Mouse (Mus musculus) adrenal gland (tissue): ENCODE results near the gene Ttf1.
"Not testable (repeated sequence)": the region's sequence is repeated elsewhere in the genome, so short reads cannot be mapped to it uniquely, and the experiment has no call there.

Experiments
- intact Hi-C: fragments of 180-260 bp; cut with DNase I; formaldehyde crosslinking; loops from one replicate; pipeline ENCODE4 v1.15.1; 2025

Gene Ttf1

DNA sequence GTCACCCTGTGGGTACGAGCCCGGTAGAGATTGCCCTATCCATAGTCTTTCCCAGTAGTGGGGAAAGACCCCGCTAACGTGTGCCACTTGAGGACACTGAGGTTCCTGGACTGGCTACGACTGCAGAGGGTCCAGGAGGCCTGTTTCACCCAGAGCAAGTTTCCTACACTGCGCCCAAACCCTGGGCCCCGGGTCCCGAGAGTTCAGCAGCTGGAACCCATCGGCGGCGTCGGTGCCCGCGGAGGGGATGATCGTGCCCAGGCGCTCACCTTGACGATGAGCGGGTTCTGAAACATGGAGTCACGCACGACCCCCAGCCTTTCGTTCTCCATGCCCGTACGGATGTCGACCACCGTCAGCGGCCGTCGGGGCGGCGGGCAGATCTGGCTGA lies 5.5 kb upstream of the Ttf1 start:
- intact Hi-C loops: loop anchor here (5.0 kb wide), 1 partner anchor 72 kb away; no protein-coding TSS in a partner anchor

DNA sequence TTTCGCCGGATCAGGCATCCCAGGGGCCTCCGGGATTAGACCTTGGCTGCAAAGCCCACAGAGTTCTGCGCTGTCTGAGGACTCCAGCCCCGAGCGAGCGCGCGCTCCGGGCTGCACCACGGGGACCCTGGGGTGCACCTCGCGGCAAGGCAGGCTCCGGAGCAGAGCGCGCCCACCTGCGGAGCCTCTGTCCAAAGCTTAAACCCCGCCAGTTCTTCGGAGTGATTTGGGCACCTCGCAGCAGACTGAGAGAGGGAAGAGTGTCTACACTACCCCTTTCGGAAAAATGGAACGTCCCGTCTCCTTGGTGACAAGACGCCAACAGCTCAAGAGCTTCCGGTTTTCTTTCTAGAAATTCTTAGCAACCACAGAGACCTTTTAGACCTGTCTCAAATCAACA lies 5.1 kb upstream of the Ttf1 start, which contains the start of gene Cfap77:
Gene Cfap77, minus strand, starts transcription at position 76 of the 400 bp plus-strand sequence.
- intact Hi-C loops: loop anchor here (5.0 kb wide), 1 partner anchor 73 kb away; no protein-coding TSS in a partner anchor

DNA sequence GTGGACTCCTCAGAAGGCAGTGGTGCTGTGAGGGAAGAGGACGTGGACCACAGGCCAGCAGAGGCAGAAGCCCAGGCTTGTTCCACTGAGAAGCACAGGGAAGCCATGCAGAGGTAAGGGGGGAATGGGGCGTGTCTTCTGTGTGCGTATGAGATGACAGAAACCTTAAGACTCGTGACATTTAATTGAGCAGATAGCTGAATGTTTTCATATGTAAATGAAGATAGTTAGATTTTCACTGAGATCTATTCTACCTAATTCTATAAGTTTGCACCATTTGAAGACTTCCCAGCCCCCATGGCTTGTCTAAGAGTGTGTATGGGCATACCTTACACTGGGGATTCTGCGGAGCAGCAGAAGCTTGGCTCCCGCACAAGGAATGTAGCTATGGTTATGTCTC lies 5.7 kb downstream of the Ttf1 start:
- intact Hi-C loops: loop anchor here (10.0 kb wide), 1 partner anchor 59 kb away; the partner anchor contains the start of gene Setx

DNA sequence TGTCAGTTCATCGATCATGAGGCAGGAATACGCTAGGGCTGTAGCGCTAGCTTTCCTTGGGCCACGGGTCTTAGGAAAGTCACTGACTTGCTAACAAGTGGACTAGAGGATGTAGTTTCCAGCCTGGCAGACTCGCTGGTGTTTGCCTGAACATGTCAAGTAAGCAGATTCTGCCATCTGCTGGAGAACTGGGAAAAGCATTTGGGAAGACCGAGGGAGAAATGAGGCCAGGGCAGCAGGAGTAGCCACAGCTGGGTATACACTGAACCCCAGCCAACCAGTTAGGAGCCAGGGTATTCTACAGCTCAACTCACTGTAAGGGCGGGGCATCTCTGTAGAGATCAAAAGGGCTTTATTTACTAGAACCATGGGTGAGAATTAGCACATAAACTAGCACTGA lies 6.3 kb downstream of the Ttf1 start:
- intact Hi-C loops: loop anchor here (10.0 kb wide), 1 partner anchor 58 kb away; the partner anchor contains the start of gene Setx

DNA sequence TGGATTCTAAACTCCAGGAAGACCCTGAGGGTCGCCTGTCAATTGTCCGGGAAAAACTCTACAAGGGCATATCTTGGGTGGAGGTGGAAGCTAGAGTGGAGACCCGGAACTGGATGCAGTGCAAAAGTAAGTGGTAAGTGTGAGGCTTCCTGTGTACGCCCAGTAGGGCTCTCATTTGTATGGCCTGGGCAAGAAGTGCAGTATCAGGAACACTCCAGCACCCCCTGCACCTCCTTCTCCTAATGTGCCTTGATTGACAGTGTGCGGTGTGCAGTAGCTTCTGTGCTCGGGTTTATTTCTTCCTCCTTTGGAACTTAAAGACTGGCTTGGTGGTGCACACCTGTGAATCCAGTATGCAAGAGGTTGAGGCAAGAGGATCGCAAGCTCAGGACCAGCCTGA lies 14.6 kb downstream of the Ttf1 start:
- intact Hi-C loops: no loop called here

DNA sequence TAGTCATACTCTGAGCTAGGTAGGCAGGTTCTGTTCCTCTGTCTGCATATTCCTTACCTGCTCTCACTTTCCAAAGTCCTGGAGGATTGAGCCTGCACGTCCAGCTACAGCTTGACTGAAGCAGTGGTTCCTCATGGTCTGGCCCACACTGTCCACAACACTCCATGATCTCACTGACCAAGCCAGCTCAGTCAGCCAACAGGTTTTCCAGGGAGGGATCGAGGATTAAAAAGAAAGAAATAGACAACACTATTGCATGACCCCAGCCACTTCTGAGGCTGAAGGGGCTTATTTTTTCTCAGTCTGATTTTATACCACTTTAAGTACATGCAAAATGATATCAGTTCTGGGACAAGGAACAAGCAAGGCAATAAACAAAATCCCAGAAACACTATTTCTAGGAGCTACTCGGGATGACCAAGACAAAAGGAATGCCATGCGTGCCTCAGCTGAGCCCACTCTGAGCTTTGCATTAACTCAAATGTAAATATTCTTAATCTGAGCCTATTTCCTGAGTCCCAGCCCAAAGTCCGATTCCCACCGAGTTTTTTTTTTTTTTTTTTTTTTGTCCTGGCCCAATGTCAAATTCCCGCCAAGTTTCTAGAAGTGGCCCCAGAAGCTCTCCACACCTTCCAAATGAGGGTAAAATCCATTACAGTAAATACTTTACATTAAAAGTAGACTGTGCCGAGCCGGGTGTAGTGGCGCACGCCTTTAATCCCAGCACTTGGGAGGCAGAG lies 15.4 kb downstream of the Ttf1 start:
- intact Hi-C loops: no loop called here

DNA sequence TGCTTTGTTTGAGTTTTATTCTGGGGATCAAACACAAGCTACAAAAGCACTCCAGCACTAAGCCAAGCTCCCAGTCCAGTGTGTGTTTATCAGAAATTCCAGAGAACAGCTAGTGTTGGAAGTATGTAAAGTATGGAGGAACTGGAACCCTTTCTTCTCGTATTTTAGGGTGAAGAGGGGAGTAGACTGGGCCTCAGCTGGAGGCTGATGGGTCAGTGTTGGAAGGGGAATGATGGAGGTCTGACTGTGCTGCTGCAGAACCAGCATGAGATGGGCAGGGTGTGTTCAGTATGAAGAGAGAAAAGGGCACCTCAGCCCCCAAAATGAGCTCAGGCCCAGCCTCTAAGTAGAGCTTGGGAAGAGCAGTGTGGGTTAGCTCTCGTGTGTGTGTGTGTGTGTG lies 16.2 kb downstream of the Ttf1 start:
- intact Hi-C loops: no loop called here

DNA sequence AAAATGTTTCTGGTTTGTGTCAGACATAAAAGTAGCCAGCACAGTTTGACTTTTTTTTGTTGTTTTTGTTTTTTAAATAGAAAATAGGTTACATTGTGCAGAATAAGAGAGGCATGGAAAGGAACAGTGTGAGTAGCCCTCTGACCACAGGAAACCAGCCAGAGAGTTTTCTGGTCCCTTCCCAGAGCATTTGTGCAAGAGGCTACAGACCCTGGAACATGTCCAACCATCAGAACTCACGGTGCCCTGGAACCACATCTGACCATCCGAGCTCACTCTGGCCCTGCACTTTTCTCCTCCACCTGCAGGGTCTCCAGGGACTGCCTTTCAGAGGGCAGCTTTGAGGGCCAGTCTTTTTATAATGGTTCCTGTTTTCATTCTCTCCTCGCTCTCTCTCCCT lies 21.9 kb downstream of the Ttf1 start:
- intact Hi-C loops: no loop called here

DNA sequence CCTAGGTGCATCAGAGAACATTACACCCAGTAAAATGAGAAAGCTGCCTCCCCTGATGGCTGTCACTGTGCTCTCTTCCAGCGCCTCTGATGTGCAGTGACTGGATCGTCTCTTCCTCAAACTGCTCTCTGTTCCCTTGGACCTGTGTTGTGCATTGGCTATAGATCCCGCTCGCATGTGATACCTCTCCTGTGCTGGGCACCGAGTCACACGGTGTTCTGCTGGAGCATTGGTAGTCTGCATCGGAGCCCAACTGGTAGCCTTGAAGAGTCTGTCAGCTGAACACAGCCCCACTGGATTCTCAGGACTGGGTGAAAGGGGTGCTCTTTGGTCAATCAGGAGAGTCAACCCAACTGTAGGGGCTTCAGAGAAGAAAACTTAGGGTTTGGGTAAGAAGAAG lies 26.0 kb downstream of the Ttf1 start:
- intact Hi-C loops: no loop called here

DNA sequence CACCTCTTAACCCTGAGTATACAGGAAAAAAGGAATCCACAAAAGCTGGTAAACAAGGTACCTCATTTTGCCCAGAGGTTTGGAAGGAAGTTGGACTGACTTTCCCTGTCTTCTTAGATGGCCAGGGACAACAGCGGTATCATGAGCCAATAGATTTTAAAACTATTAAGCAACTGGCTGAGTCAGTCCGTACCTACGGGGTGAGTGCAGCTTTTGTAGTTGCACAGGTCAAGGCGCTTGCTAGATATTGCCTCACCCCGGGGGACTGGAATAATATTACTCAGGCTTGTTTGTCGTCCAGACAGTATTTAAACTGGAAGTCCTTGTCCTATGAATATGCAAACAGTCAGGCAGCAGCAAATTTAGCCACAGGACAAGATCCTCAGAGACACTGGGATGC lies 29.2 kb downstream of the Ttf1 start:
- intact Hi-C loops: not testable (repeated sequence)

DNA sequence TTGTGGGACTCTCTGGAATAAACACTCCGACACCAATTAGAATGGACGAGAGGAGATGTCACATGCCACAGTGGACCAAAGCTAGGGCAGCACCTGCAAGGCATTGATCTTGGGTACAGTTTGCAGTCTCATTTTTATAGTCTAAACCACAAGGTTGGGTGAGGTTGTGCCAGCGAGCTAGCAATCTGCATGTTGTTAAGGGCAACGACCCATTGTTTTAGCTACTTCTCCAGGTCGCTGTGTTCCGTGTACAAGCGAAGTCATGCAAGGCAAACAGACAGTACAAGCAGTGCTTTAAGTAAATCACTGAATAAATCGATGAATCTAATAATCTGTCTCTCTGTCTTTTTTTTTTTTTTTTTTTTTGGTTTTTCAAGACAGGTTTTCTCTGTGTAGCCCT lies 35.6 kb downstream of the Ttf1 start:
- intact Hi-C loops: no loop called here

DNA sequence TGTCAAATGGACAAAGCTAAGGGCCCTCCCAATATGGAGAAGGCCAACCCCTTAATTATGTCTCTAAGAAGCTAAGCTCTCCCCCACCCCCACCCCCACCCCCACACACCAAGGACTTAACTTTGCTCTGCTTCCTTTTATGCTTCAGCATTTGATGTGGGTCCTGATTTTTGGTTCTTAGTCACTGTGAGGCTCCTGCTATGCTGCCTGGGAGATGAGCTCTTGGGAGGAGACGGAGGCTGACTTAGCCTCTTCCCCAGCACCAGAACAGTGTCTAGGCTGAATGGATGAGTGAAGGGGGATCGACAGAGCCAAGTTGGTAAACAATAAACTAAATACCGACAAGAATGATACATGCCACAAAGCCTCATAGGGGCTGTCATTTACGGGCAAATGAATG lies 36.7 kb downstream of the Ttf1 start:
- intact Hi-C loops: no loop called here

DNA sequence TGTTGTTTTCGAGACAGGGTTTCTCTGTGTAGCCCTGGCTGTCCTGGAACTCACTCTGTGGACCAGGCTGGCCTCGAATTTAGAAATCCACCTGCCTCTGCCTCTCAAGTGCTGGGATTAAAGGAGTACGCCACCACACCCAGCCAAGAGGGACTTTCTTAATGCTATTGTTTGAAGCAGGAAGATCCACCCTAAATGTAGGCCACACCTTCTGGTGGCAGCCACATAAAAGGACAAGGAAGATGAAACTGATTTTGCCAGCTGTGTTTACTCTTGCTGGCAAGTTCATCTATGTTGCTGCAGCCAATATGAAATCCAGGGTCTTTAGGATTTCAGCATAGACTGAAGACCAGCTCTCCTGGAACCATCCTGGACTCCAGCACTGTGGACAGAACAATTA lies 37.4 kb downstream of the Ttf1 start:
- intact Hi-C loops: no loop called here

DNA sequence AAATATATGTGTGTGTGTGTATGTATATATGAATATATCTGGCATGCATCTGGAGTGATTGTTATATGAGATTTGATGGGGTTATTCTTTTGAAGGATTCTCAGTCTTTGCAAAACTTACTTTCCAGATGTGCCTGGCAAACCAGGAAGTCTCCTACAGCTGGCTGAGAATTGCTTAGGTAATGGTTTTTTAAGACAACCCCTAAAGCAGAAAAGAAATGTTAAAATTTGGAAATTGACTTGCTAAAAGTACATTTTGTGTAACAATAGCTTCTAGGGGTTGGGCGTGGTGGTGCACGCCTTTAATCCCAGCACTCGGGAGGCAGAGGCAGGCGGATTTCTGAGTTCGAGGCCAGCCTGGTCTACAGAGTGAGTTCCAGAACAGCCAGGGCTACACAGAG lies 37.9 kb downstream of the Ttf1 start:
- intact Hi-C loops: not testable (repeated sequence)

DNA sequence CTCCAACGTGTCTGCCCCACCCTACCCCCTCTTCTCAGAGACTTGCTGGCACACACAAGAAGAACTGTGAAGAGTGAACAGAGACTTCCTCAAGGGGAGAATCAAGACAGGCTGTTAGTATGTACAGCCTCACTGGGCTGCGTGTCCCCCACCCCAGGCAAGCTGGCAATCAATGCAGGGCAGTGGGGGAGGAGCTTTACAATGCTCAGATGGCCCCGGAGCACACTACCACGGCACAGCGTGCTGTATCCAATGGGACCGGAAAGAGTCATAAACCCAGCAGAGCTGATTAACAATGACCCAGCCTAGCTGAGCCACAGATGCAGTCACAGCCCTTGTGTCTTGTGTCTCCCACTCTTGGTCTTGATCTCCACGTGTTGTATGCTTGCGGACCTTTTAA lies 38.7 kb downstream of the Ttf1 start:
- intact Hi-C loops: no loop called here

DNA sequence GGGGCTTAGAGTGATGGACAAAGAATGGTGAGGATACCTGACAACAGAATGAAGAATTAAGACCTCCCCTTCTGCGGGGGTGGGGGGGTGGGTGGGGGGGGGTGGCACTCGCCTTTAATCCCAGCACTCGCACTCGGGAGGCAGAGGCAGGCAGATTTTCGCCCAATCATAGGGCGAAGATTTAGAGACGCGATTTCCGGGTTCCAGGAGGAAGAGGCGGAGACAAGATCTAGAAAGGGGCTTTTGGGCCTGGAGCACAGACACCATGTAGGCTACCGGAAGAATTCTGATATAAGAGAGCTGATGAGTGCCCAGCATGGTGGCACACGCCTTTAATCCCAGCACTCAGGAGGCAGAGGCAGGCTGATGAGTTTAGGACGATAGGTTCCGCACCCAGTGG lies 39.6 kb downstream of the Ttf1 start:
- intact Hi-C loops: no loop called here

DNA sequence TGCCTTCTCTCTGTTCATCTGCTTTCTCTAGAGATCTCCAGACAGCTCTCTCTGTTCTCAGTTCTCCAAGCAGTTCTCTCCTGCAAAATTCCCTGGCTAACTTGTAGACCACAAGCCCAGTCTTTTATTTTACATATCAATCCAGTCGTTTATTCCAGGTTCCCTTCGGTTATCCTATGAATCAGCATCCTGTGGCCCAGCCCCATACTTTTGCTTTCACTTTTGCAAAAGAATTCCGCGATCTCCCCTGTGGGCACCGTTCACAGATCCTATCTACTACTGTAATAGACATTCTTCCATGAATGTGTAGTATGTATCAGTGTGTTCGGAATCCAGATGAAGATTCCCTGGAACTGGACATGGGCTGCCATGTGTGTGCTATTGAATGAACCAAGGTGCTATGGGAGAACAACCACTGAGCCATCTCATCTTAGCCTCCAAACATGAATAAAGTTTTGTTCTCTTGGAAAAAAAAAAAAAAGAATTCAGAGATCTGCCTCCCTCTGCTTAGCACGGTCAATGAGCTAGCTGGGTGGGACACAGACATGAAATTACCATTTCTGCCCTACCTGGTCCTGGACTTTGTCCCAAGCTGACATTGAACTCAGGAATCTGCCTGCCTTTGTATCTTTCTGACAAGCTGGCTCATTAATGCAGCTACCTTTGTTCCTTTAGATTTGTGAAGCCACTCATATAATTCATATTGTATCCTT lies 40.9 kb downstream of the Ttf1 start:
- intact Hi-C loops: no loop called here

DNA sequence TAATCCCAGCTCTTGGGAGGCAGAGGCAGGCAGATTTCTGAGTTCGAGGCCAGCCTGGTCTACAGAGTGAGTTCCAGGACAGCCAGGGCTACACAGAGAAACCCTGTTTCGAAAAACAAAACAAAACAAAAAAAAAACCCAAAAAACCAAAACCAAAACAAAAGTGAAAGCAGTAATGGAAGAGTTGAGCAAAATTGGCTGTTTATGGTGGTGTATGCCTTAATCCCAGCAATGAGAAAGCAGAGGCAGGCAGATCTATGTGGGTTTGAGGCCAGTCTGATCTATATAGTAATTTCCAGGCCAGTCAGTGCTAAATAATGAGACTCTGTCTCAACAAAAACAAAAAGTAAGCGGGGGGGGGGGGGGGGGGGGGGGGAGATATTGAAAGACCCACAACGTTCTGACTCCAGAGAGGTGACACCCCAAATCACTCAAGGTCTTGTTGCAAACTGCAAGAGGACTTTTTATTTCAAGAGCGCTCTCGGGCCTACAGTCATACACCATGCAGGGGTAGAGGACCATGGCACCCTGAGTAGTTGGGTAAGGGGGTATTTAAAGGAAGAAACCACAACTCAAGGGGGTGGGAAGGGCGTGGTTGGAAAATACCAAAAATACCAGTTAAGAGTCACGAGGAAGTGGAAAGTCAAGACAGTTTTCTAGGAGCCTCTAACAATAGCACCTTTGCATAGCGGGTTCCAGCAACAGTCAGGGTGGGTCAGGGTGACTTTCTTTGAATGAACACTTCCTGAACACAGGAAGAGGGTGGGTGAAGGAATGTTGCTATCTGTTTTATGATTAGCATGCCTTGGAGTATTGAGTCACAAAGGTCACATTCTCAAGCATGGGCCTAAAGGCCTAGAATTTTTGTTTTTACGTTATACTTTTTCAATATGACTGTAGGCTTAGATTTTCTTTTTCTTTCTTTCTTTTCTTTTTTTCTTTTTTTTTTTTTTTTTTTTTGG lies 42.6 kb downstream of the Ttf1 start:
- intact Hi-C loops: not testable (repeated sequence)

DNA sequence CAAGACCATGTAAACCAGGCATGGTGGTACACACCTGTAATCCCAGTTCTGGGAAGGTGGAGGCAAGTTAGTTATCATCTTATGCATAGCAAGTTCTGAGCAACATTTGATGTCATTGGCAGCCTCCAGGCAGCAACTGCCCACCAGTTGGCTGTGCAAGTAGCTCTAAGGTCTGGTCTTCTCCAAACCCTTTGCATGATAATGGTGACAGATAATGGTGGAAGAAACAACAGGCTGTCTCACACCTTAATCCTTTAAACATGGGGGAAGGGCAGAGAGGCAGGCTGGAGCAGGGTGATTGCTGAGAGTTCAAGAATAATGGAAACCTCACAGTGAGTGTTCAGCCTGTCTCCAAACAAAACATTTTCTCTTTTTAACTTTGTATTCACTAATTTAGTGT lies 60.9 kb downstream of the Ttf1 start:
- intact Hi-C loops: loop anchor here (10.0 kb wide), 1 partner anchor 56 kb away; the partner anchor contains the start of gene Ttf1

DNA sequence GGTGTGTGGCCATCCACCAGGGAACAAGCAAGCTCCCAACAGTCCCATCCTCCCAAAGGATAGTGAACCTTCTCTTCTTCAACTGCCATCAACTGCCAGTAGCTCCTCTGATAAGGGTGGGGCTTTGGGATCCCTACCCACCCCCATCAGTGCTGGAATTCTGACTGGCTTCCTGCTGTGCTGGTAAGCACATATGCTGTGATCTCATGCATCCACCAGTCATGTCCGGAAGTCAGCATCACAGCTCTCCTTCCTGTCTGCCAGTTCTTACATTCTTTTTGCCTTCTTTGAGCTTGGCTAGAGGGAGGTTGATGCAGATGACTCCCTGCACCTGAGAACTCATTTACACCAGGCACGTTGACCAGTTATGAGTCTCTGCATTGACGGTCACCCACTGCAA lies 62.4 kb downstream of the Ttf1 start:
- intact Hi-C loops: loop anchor here (10.0 kb wide), 1 partner anchor 58 kb away; the partner anchor contains the start of gene Ttf1

DNA sequence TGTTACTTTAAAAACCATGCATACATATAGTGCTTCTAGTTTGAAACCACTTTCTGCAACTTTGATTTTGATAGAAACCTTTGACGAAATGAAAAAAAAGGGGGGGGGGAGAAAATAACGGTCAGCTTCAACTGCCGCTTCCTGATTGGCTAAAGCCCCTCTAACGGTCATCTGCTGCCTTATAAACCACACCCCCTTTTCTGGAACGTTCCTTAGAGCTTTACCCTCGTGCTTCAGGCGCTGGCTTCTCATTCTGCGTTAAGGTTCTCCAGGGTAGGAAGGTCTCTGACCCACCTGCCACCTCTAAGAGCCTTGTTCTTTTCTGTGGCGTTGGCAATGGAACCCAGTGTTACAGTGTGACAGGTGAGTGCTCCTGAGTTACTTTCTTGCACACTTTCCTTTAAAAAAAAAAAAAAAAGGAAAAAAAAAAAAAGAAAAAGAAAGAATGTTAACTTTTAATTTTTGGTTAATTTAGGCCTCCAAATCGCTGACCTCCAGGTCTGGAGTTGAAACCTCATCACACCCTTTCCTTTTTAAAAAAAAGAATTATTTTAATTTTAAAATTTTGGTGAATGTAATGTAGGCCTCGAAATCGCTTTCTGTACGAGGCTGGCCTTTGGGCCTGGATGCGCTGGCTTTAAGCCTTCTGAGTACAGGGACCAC lies 64.0 kb downstream of the Ttf1 start, which contains the start of gene Setx:
Gene Setx, plus strand, starts transcription at position 275 of the 663 bp plus-strand sequence.
- intact Hi-C loops: loop anchor here (10.0 kb wide), 1 partner anchor 59 kb away; the partner anchor contains the start of gene Ttf1
